Mouse (Mus musculus) embryonic fibroblast, embryonic 13.5 days (primary cell): ENCODE results near the gene Gpc3.

ENCODE experiments used
- CTCF ChIP-seq: IDR thresholded peaks from 2 replicates; pipeline ENCODE4 v1.5.1; 2011; ENCODE audit warnings: mild to moderate bottlenecking, control low read depth, low read length, moderate library complexity, borderline replicate concordance; ENCODE audit not compliant: insufficient read depth
- POLR2A ChIP-seq: IDR thresholded peaks from 2 replicates; pipeline ENCODE4 v1.6.1; 2011; ENCODE audit warnings: low read depth, mild to moderate bottlenecking, control low read depth, low read length, moderate library complexity

DNA sequence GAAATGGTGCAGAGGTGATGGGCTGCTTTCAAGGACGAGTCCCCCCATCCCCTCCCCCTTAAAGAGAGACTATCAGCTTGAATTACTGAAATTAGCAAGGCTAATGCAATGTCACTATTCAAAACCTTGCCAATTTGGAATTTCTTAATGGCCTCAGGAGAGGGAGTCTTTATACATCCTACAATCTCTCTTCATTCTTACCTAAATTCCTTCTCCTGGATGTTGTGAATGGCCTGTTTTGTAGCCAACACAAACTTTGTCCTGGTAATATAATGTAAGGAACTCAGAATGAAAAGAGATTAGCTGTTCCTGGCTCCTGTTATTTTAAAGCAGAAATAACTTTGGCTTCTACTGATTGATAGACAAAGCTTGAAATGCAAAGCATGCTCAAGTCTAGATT is 325.0 kb downstream of the Gpc3 start:
- TF ChIP-seq CTCF, result no peak
- no peak for TF ChIP-seq POLR2A
